Mouse (Mus musculus) brain, embryonic 14.5 days (tissue): ENCODE results near the gene Ifrd2.

Experiments used
- CTCF ChIP-seq: fragments of 200-500 bp; IDR thresholded peaks from 2 replicates; pipeline ENCODE4 v1.5.1; 2012; ENCODE audit warnings: inconsistent platforms, mild to moderate bottlenecking, moderate library complexity, borderline replicate concordance; ENCODE audit not compliant: insufficient read depth, insufficient read length; ENCODE audit errors: extremely low read depth
- POLR2A ChIP-seq: fragments of 200-500 bp; IDR thresholded peaks from 2 replicates; pipeline ENCODE4 v1.6.1; 2012; ENCODE audit warnings: mild to moderate bottlenecking, inconsistent platforms, borderline replicate concordance; ENCODE audit not compliant: poor library complexity, insufficient read depth, insufficient read length, severe bottlenecking; ENCODE audit errors: extremely low read depth

DNA sequence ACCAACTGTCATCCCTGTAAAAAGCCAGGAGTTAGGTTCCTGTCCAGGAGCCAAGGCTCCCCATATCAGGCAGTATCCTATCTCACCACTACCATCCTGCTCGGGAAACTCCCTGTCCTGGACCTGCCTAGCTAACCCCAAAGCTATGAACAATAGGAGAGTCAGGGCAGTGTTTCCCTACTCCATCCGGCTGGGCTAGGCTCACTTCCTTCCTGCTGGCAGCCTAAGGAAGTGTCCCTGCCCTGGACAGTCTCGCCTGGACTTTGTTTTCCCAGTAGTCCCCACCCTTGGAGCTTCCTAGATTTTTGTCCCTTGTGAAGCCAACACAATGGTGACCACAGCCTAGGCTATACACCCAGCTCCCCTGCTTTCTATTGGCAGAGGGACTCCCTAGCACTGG lies 20.6 kb upstream of the Ifrd2 start:
- no peak for TF ChIP-seq CTCF
- no peak for TF ChIP-seq POLR2A
